Mouse (Mus musculus): ENCODE data around the gene Hoxd11.

Hoxd11 gene

GRCm38 (mm10) chr2:74681594-74682531 is 2.5 kb downstream of the Hoxd11 start:
- no peak for DNase-seq (ENCODE audit: low read depth)

- no peak for DNase-seq (ENCODE audit: low read depth)
Observed at GRCm38 (mm10) chr2:74682796-74683195, 3.4 kb downstream of the Hoxd11 start.

GRCm38 (mm10) chr2:74683471-74683951 is 4.2 kb downstream of the Hoxd11 start:
- DNase-seq (ENCODE audit: low read depth) = no peak

GRCm38 (mm10) chr2:74684106-74684505 is 4.7 kb downstream of the Hoxd11 start:
- no peak for DNase-seq (ENCODE audit: low read depth)

- DNase-seq (ENCODE audit: low read depth) = no peak
Observed at GRCm38 (mm10) chr2:74685059-74685603, 5.8 kb downstream of the Hoxd11 start.

GRCm38 (mm10) chr2:74686301-74686987 is 7.1 kb downstream of the Hoxd11 start:
- peak; percentile 89 for DNase-seq (ENCODE audit: low read depth)

- DNase-seq (ENCODE audit: low read depth) = no peak
Observed at GRCm38 (mm10) chr2:74686988-74687697, 7.8 kb downstream of the Hoxd11 start.

- no peak for DNase-seq (ENCODE audit: low read depth)
Observed at GRCm38 (mm10) chr2:74687698-74688555, 8.6 kb downstream of the Hoxd11 start.

- DNase-seq (ENCODE audit: low read depth) = no peak
Observed at GRCm38 (mm10) chr2:74688795-74689573, 9.6 kb downstream of the Hoxd11 start.

- no peak for DNase-seq (ENCODE audit: low read depth)
Observed at GRCm38 (mm10) chr2:74689574-74690337, 10.4 kb downstream of the Hoxd11 start.

- DNase-seq (ENCODE audit: low read depth) = no peak
Observed at GRCm38 (mm10) chr2:74690338-74690716, 11.0 kb downstream of the Hoxd11 start.

GRCm38 (mm10) chr2:74691022-74691951 is 11.9 kb downstream of the Hoxd11 start, which contains the start of gene Hoxd10:
Gene Hoxd10 (plus strand): TSS chr2:74691924.
- no peak for DNase-seq (ENCODE audit: low read depth)

GRCm38 (mm10) chr2:74691995-74692807 is 12.8 kb downstream of the Hoxd11 start:
- peak; percentile 22 for DNase-seq (ENCODE audit: low read depth)

- DNase-seq (ENCODE audit: low read depth) = no peak
Observed at GRCm38 (mm10) chr2:74692808-74693431, 13.6 kb downstream of the Hoxd11 start.

GRCm38 (mm10) chr2:74693432-74693827 is 14.1 kb downstream of the Hoxd11 start:
- no peak for DNase-seq (ENCODE audit: low read depth)

- DNase-seq (ENCODE audit: low read depth) = peak; percentile 57
Observed at GRCm38 (mm10) chr2:74694066-74694465, 14.7 kb downstream of the Hoxd11 start.

- no peak for DNase-seq (ENCODE audit: low read depth)
Observed at GRCm38 (mm10) chr2:74695383-74695782, 16.0 kb downstream of the Hoxd11 start.

Data from NIH3T3 (cell line).